Mouse (Mus musculus): ENCODE data around the gene Rrp1. TPM values are rescaled to one million over a fixed set of nuclear protein-coding genes. Genes with fewer than 3 reads are reported as not detected.
"Not testable (repeated sequence)": the region's sequence is repeated elsewhere in the genome, so short reads cannot be mapped to it uniquely, and the experiment has no call there.

The Rrp1 gene
- total and polyA plus RNA-seq, 3 experiments = 73.7 to 244 (median 234) TPM

- DNase-seq = peak; percentile 93
Observed at GRCm38 (mm10) chr10:78425181-78426041, 12.6 kb upstream of the Rrp1 start, which contains the start of gene Cstb. TSS of gene Cstb (plus strand) at chr10:78425669.

GRCm38 (mm10) chr10:78422614-78423013, 9.8 kb upstream of the Rrp1 start:
- DNase-seq = no peak

GRCm38 (mm10) chr10:78420929-78421328, 8.1 kb upstream of the Rrp1 start:
- DNase-seq = no peak

GRCm38 (mm10) chr10:78418791-78419190, 5.9 kb upstream of the Rrp1 start:
- peak; percentile 75 for DNase-seq

GRCm38 (mm10) chr10:78417888-78418287, 5.0 kb upstream of the Rrp1 start:
- peak; percentile 86 for DNase-seq

GRCm38 (mm10) chr10:78414936-78415335, 2.1 kb upstream of the Rrp1 start:
- DNase-seq = not testable (repeated sequence)

GRCm38 (mm10) chr10:78413152-78413520, 293 bp upstream of the Rrp1 start:
- DNase-seq = no peak

GRCm38 (mm10) chr10:78411851-78412250, 992 bp downstream of the Rrp1 start:
- no peak for DNase-seq

- DNase-seq = peak; percentile 73
Observed at GRCm38 (mm10) chr10:78409035-78409788, 3.6 kb downstream of the Rrp1 start.

GRCm38 (mm10) chr10:78407132-78407531, 5.7 kb downstream of the Rrp1 start:
- no peak for DNase-seq

GRCm38 (mm10) chr10:78406152-78406551, 6.7 kb downstream of the Rrp1 start:
- DNase-seq = no peak

- no peak for DNase-seq
Observed at GRCm38 (mm10) chr10:78402301-78402922, 10.4 kb downstream of the Rrp1 start.

- no peak for DNase-seq
Observed at GRCm38 (mm10) chr10:78401127-78401526, 11.7 kb downstream of the Rrp1 start.

- DNase-seq = peak; percentile 74
Observed at GRCm38 (mm10) chr10:78399090-78399657, 13.7 kb downstream of the Rrp1 start.

GRCm38 (mm10) chr10:78396625-78396885, 16.3 kb downstream of the Rrp1 start:
- no peak for DNase-seq

GRCm38 (mm10) chr10:78395819-78396624, 16.8 kb downstream of the Rrp1 start:
- DNase-seq = peak; percentile 90

GRCm38 (mm10) chr10:78395377-78395776, 17.5 kb downstream of the Rrp1 start:
- DNase-seq = no peak

GRCm38 (mm10) chr10:78392072-78392471, 20.8 kb downstream of the Rrp1 start:
- peak; percentile 85 for DNase-seq

GRCm38 (mm10) chr10:78390982-78391470, 21.8 kb downstream of the Rrp1 start:
- no peak for DNase-seq

GRCm38 (mm10) chr10:78388216-78388980, 24.4 kb downstream of the Rrp1 start:
- DNase-seq = no peak

GRCm38 (mm10) chr10:78385520-78385919, 27.3 kb downstream of the Rrp1 start:
- no peak for DNase-seq
